Mouse (Mus musculus): ENCODE measurements around the gene Sbno2.
"Not testable (repeated sequence)": the region's sequence is repeated elsewhere in the genome, so short reads cannot be mapped to it uniquely, and the experiment has no call there.

Gene Sbno2

DNA sequence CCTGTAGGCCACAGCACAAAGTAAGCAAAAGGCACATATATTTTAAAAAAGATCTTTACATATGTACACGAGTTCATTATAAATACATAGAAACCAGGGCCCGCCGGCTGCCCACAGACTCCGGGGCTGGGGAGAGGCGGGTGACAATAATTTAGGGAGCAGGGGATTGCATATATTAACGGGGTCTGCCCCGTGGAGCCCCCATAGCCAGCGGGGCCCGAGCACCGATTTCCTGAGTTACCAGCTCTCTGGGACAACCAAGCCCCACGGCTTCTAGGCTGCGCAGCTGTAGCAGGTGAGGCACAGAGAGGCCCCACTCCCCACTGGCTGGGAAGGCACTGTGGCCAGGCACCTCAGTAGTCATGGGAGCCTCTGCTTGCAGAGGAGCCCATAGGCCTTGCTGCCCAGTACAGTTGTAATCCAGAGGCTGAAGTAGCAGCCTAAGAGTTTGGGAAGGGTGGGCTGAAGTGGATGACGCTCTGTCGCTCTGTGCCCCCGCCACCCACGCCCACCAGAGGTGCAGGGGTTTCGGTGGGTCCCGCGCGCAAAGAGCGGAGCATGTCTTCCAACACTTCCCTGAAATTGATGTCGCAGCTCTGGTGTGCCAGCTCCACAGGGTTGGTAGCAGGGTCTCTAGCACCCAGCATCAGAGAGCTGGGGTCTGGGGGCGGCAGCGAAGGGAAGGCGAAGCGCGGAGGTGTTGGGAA, 48.2 kb downstream of the Sbno2 start:
- no peak for DNase-seq (ENCODE audit: low spot score)

DNA sequence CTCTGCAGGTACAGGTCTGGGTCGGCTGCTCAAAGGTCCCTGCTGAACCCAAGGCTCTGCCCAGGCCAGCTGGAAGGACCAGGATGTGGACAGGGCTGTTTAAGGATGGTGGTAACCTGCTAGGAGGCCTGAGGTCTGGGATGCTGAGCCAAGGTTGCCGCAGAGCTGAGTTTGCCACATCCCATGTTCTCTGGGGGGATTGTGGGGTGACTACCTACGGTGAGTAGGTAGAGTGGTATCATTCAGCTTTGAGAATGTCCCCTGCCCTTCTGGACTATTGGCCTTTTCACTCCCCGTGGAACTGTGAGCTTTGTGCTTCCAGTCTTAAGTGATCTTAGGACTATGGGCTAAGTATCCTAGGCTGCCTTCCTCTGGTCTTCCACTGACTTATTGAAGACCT, 48.9 kb downstream of the Sbno2 start:
- no peak for DNase-seq (ENCODE audit: low spot score)

DNA sequence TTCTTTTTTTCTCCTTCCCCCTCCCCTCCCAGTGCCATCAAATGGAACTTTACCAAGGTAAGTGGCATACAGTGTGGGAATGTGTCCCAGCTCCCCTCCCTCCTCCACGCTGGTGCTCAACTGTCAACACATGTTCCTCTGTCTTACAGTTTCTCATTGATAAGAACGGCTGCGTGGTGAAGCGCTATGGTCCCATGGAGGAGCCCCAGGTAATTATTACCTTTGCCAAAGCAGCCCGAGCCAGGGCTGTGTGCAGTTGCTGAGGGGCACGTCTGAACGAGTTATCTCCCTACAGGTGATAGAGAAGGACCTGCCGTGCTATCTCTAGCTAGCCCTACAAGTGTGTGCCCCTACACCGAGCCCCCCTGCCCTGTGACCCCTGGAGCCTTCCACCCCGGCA, 49.5 kb downstream of the Sbno2 start:
- no peak for DNase-seq (ENCODE audit: low spot score)

DNA sequence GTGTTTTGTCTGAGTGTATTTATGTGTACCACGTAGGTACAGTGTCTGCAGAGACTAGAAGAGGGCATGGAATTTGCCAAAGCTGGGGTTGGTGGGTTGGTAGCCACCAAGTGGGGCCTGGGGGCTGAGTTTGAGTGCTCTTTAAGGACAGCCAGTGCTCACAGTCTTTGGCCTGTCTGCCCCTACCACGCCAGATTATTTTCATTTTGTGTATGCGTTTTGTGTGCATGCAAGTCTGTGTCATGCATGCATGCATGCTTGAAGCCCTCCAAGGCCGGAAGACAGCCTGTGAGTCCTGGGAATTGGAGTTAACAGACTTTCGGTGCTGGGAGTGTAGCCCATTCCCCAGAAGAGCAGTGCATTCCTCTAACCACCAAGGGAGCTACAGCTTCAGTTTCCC, 50.0 kb downstream of the Sbno2 start:
- no peak for DNase-seq (ENCODE audit: low spot score)

DNA sequence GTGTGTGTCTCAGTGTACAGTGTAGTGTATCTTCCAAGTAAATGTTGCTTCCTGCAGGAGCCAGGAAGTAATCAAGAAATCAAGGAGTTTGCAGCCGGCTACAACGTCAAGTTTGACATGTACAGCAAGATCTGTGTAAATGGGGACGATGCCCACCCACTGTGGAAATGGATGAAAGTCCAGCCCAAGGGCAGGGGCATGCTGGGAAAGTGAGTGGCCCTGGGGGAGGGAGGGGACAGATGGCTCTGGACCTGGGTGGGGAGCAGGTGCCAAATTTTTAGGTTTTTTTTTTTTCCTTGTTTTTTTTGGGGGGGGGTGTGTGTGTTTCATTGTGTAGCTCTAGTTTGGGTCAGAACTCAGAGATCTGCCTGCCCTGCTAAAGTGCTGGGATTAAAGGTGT, 50.5 kb downstream of the Sbno2 start:
- not testable (repeated sequence) for DNase-seq (ENCODE audit: low spot score)

DNA sequence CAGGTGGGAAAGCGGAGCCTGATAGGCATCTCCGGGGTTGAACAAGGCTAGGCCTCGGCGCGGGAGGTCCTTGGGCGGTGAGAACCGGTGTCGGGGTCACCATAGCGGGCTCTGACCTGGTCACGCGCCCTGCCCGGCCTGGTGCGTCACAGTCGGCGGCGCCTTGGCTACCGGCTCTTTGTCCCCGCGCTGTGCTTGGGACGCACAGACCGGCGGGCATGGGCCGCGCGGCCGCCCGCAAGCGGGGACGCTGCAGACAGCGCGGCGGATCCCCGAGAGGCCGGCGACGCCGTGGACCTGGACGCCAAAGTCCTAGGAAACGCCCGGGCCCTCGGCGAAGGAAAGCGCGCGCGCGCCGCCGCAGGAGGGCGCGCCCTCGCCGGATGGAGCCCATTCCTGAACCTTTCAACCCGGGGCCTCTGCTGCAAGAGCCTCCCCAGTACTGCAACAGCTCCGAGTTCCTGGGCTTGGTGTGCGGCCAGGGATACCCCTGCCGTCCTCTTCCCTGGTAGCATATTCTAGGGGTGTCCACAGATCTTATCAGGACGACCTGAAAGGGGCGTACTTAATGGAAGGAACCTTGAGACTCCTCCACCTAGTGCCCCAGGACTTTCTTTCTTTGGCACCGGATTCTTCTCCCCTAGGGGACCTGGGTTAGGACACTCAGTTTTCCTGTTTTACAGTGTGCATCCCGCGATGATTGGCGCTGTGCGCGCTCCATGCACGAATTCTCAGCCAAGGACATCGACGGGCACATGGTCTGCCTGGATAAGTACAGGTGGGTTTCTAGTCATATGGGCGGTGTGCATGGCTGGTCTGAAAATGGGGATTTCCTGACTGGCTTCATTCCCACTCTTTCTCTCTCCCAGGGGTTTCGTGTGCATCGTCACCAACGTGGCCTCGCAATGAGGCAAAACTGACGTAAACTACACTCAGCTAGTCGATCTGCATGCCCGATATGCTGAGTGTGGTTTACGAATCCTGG, 51.2 kb downstream of the Sbno2 start:
- DNase-seq (ENCODE audit: low spot score), result peak; percentile 79

DNA sequence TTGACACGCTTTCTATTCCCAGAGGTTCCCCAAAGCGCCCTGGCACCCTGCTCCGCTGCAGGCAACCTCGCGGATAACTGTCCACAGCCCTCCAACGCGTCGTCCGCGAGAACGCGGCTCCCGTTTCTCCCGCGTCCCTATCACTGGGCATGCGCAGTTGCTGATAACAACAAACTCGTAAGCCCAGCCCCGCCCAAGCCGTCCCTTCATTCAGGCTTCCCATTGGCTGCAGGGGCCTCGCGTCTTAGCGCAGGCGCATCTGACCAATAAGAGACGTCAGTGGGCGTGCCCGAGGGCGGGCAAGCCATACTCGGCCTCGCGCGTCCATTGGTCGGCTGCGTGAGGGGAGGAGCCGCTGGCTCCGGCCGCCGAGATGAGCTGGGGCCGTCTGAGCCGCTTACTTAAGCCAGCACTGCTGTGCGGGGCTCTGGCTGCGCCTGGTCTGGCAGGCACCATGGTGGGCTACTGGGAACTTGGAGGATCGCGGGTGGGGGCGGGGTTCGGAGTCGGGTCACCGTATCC, 52.1 kb downstream of the Sbno2 start:
- peak; percentile 100 for DNase-seq (ENCODE audit: low spot score)

DNA sequence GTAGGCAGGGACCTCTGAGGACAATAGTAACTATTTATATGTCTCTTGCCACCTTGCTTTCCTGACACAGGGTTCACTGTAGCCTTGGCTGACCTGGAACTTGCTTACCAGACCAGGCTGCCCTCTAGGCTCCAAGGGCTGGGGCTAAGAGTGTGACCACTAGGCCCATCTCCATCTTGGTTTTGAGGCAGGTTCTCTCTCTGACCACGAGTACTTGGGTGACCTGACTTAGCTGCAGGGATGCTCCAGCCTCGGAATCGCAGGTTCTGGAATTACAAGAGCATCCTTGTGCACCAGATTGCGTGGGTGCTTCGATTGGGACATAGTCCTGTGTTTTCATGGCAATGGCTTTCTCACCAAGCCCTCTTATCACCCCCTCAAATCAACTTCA, 53.0 kb downstream of the Sbno2 start:
- DNase-seq (ENCODE audit: low spot score), result no peak

DNA sequence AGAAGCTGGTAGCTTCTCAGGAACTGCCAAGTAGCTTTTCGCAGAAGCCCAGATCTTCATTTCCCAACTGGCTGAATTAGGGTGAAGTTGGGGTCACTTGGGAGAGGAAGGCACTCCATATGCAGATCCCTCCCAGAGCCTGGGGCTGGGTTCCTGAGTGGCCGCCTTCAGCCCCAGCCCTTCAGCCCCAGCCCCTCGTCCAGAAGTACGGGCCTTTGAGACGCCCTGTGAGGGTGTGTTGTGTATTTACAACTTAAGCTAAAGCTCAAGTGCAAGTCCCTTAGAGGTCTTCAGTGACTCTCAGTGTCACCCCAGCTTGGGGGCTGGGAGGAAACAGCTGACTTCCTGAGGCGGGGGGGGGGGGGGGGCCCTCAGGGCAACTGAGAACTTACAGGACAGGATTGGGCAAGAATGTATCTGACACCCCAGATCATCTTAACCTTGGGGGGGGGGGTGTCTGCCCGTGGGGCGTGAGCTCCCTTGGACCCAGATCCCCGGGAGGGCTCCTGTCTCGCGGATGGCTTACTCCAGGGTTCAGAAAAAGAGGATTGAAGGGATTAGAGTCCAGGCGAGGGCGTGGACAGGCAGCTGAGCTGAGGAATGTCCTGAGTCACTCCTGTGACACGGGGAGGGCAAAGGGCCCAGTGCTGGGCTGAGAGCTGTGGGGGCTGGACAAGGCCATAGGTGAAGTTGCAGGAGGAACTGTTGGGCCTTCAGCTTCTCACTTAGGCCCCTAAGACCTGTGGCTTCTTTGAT, 53.6 kb downstream of the Sbno2 start:
- no peak for DNase-seq (ENCODE audit: low spot score)

DNA sequence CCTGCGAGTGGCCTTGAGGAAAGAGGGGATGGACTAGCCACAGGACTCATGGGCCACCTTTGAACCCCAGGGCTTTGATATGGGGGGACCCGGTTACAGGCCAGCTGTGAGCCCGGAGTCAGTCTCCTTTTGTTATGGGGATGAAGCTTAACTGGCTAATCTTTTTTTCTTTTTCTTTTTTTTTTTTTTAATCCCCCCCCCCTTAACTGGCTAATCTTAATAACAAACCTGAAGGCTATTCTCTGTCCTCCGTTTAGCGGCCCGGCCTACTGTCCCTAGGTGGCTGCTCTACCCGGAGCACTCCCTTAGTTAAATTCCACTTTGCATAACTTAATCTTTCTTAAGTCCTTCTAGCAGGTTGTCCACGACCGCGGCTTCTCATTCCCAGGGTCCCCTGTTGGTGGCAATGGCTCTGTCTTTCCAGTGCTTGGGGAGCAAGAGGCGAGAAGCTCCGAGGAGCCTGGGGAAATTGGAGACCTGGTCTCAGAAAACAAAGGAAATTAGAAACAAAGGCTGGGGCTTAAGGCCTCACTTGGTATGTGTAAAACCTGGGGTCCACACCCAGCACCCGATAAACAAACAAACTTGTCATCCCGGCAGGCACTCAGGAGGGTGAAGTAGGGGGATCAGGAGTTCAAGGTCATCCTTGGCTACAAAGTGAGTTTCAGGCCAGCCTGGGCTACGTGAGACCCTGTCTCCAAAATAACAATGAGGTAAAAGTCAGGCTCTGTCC, 54.3 kb downstream of the Sbno2 start:
- DNase-seq (ENCODE audit: low spot score), result no peak

DNA sequence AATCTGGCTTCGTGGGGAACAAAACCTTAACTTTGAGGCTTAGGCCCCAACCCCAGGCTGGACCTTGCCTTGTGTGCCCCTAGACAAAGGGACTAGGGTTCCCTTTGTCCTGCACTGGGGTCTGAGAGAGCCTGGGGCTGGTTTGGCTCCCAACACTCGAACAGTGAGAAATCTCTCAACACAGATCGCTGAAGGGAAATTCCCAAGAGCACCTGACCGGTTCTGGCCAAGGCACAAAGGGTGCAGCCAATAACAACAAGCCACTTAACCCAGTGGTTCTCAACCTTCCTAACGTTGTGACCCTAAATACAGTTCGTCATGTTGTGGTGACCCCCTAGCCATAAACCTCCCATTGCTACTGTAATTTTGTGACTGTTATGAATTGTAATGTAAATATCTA, 55.1 kb downstream of the Sbno2 start:
- no peak for DNase-seq (ENCODE audit: low spot score)

DNA sequence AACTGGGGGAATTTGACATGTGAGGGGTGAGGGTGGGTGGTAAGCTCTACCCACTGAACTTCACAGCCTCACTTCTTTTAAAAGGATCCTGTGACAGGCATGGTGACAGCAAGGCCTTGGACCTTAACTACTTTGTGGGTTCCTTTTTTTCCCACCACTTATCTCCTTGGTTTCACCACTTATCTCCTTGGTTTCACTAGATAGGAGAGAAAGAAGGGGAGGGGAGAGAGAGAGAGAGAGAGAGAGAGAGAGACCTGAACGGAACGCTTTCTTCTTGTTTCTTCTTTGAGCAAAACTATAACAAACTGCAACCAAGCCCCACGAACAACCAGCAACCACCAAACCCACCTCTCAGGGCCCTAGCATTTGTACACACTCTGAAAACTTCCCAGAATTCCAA, 56.5 kb downstream of the Sbno2 start:
- no peak for DNase-seq (ENCODE audit: low spot score)

DNA sequence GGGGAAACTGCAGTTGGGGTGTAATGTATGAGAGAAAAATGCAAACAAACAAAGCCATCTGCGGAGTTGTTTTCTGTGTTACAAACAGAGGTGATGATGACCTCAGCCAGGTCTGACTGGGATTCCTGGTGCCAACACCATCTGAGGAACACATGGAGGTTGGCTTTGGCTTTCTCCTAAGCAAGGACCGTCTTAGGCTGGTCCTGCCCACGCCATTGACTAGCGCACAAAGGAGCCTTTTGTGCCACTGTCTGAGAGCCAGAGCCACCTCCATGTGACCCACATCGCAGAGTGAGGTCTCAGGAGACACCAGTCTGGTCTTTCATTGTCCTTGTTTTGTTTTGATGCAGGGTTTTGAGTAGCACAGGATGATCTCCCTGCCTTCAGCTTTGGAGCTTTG, 57.0 kb downstream of the Sbno2 start:
- DNase-seq (ENCODE audit: low spot score), result no peak

DNA sequence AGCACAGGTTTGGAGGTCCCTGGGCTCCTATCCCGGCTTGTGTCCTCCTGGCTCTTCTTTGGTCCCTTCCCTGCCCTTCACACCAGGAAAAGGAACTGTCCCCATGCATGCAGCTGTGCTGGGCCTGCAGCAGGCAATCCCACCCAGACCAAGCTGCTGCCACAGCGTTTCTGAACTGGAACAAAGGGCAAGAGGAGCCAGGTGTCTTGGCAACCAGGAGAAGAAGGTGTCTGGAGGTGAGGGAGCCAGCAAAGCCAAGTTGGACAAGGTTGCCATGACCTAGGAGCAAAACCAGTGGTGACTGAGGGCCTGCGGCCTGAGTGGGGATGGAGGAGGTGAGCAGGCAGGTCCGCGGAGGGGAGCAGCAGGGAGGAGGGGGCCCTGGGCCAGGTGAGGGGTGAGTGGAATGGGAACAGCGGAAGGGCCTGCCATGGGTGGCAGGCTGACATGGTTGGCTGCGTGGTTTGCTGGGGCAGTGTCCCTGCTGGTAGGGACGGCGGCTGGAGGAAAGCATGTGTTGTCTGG, 58.3 kb downstream of the Sbno2 start, which contains the start of gene Gpx4:
Gene Gpx4, plus strand, starts transcription at position 126 of the 525 bp plus-strand sequence.
- DNase-seq (ENCODE audit: low spot score), result no peak

DNA sequence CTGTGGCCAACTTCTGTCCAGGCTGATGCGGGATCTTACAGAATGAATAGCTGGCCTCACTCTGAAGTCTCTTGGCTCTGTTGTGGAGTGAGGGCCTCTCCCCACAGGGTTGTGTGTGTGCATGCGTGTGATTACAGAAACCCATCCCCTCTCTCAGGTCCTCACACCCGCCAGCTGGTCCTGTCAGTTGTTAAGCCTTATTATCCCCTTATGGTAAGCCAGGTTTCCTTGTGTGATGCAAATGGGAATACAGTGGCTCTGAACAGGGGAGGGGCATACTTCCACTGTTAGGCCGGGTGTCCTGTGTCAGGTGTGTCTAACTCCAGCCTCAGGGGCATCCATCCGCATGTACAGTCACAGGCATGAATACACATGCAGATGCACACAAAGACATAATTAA, 59.6 kb downstream of the Sbno2 start:
- no peak for DNase-seq (ENCODE audit: low spot score)

DNA sequence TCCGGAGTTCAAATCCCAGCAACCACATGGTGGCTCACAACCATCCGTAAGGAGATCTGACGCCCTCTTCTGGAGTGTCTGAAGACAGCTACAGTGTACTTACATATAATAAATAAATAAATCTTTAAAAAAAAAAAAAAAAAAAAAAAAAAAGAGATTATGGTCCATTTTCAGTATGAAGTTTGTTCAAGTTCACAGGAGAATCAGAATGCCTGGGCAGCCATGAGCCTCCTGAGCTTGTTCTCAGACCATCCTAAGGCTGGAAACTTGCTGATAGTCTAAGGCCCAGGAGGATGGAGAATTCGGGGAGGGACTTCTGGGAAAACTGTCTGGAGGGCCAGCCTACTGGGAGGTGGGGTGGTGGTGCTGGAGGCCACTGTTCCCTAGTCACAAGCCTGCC, 60.0 kb downstream of the Sbno2 start:
- not testable (repeated sequence) for DNase-seq (ENCODE audit: low spot score)

DNA sequence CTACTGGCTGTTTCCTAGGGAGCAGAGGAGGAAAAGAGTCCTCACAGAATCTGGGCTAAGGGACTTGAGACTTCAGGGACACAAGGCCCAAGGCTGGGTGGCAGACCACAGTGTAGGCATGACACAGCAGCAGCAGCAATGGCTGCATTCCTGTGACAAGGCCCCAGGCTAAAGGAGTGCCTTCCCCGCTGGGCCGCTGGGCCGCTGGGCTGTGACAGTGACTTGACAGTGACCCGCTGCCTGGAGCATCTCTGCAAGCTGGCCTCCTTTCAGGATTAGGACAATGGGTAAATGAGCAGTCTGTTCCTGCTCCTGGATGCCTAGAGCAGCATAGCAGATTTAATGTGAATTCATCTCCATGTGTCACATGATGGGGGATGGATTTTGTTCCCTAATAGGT, 61.3 kb downstream of the Sbno2 start:
- no peak for DNase-seq (ENCODE audit: low spot score)

DNA sequence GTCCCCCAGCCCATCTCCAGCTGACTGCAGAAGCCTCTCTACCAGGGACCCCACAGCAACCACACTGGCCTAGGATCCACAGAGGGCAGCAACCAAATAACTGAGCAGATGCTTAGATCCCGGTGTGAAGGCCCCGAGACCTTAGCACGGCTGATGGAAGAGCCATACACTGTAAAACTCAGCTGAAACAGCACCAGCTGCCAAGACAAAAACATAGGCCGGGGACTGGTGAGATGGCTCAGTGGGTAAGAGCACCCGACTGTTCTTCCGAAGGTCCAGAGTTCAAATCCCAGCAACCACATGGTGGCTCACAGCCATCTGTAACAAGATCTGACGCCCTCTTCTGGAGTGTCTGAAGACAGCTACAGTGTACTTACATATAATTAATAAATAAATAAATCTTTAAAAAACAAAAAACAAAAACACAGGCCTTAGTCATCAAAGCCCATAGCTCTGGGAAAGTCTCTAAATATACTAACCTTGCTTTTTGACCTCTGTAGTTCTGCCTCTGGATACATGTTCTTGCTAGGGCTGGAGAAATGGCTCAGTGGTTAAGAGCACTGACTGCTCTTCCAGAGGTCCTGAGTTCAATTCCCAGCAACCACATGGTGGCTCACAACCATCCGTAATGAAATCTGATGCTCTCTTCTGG, 63.8 kb downstream of the Sbno2 start:
- not testable (repeated sequence) for DNase-seq (ENCODE audit: low spot score)

DNA sequence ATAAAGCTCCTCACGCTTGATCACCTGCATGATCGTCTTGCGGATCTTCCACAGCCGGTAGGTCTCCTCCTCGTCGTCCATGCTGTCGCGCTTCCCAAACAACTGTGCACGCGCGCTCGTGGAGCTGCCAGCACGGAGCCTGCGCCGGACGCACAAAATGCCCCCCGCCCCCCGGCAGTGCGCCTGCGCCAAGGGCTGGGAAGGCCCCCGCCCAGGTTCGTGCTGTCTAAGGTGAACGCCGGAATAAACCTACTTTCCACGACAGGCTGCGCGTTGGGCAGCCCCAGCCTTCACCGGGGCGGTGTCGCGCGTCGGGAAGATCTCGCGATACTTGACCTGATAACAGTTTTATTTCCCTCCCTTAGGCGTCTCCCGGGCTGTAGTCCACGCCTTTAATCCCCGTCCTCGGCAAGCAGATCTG, 65.8 kb downstream of the Sbno2 start, which contains the start of gene Polr2e:
Gene Polr2e, minus strand, starts transcription at position 237 of the 421 bp plus-strand sequence.
- DNase-seq (ENCODE audit: low spot score), result peak; percentile 96

DNA sequence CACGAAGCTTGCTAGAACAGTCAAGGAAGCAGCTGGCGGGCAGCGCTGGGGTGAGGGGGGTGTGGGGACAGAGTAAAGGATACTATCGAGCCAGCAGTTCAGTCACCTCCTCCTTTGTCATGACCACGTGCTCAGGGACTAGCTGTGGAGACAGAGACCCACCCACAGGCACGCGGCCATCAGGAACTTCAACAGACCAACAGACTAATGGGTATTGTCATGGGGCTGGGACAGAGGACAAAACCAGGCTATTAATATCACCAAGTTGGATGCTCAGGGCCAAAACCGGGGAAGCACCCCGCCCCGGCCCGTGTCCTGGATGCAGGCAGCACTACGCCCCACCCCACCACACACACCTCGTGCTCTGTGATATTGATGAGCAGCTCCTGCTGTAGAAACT, 68.5 kb downstream of the Sbno2 start:
- DNase-seq (ENCODE audit: low spot score), result no peak

DNA sequence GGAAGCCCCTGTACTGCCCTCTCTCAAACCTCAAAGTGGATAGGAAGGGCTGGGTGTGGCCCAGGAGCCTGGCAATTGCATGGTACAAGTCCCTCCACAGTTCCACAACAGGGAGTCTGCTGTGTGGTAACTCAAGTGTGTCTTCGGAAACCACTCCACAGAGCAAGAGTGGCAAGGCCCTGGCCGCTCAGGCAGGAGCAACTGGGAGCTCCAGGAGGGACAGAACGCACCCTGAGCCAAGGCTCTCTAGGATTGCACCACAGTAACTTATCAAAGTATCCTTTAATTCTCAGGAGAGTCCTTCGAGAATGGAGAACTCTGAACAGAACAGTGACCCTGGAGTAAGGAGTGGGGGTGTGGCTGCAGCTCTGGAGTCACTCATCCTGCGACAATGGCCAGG, 69.7 kb downstream of the Sbno2 start:
- no peak for DNase-seq (ENCODE audit: low spot score)

All from testis, postnatal 10 days (tissue).